Comparison of ENCODE assay signal across 9 mouse cellular contexts in genomic region chr5:139932595-139933271, GRCm38 (mm10). TPM values are rescaled to one million over a fixed set of nuclear protein-coding genes. Genes with fewer than 3 reads are reported as not detected.
DNase-seq lines count a peak whose midpoint lies in the region; ATAC-seq and TF ChIP-seq lines count a peak whose summit lies in the region.
"Had no signal": no experiment of that assay in that cellular context is flagged by ENCODE, and none has a peak within 500 bp of the region (broad histone marks: within the 10 kb centered on the region; RNA-seq: fewer than 3 reads in every experiment).

No protein-coding gene starts in this region.

- intact Hi-C loops in heart, postnatal 10 days (cut with DNase I): loop anchor here (2.0 kb wide), 1 partner anchor 26 kb away; the partner anchor contains the start of gene Elfn1

- peak; percentile 29 for DNase-seq in urinary bladder, postnatal 25 days (ENCODE audit: low spot score)
- no peak for DNase-seq in urinary bladder, postnatal 10 days (ENCODE audit: low spot score)
- DNase-seq in embryo, embryonic 11 days: peak; percentile 91
- DNase-seq in heart, postnatal 10 days: peak; percentile 56 to 69
- peak; percentile 33 to 51 for DNase-seq in layer of hippocampus, adult 2 months (ENCODE audit: low spot score in 2 of 2)
- peak; percentile 70 for DNase-seq in lung, postnatal 14 days
- DNase-seq in right cerebral cortex, postnatal 25 days: peak; percentile 62

- H3K4me3 ChIP-seq in layer of hippocampus, adult 2 months: no peak overlapping the region
- H3K4me3 ChIP-seq: embryonic facial prominence, embryonic 12.5 days had no signal

- TF ChIP-seq CTCF in layer of hippocampus, adult 2 months (conservative IDR thresholded peaks at IDR 0.05): no peak

- no peak overlapping the region for H3K27ac ChIP-seq in layer of hippocampus, adult 2 months
- H3K27ac ChIP-seq: embryonic facial prominence, embryonic 12.5 days had no signal

- no peak for ATAC-seq in megakaryocyte-erythroid progenitor cell, adult 5-6 weeks (replicated peaks; ENCODE audit: low FRiP score, low TSS enrichment, poor library complexity, severe bottlenecking)

RNA-seq across cellular contexts. Expression of gene Elfn1, which starts 25.0 kb away (rescaled TPM):
- total RNA-seq in heart, postnatal 10 days (2021): under 1 TPM; 0.45 to 0.60 TPM
- total RNA-seq in layer of hippocampus, adult 2 months (2021): 10 to 100 TPM; 27.0 to 29.1 TPM
- total RNA-seq in megakaryocyte-erythroid progenitor cell, adult 5-6 weeks (2014; fragmentation: Nextera tagmentation): 0.13 TPM in 1 of 2 replicates, not detected in the other
- not detected in 2 replicates for total RNA-seq in megakaryocyte-erythroid progenitor cell, adult 5-6 weeks (2017)

Comparison
In these comparisons a context has a peak if more than half of its experiments do, and no peak if none do; other contexts are left out.
1. RNA of gene Elfn1, which starts 25.0 kb away (total RNA-seq): 27.0 to 29.1 TPM in layer of hippocampus, adult 2 months; 0.45 to 0.60 TPM in heart, postnatal 10 days and 0.13 TPM in megakaryocyte-erythroid progenitor cell, adult 5-6 weeks; every median in the first group is over 10 times any median in the second.